Mouse (Mus musculus): ENCODE data around the gene Nrsn2. TPM values are rescaled to one million over a fixed set of nuclear protein-coding genes. Genes with fewer than 3 reads are reported as not detected.
A peak's percentile ranks its signal among the peaks of the same experiment; 100 is the strongest.
"Not testable (repeated sequence)": the region's sequence is repeated elsewhere in the genome, so short reads cannot be mapped to it uniquely, and the experiment has no call there.

Gene Nrsn2
- polyA plus RNA-seq, 1 experiment from 2014 or later: 1.7 TPM

DNA sequence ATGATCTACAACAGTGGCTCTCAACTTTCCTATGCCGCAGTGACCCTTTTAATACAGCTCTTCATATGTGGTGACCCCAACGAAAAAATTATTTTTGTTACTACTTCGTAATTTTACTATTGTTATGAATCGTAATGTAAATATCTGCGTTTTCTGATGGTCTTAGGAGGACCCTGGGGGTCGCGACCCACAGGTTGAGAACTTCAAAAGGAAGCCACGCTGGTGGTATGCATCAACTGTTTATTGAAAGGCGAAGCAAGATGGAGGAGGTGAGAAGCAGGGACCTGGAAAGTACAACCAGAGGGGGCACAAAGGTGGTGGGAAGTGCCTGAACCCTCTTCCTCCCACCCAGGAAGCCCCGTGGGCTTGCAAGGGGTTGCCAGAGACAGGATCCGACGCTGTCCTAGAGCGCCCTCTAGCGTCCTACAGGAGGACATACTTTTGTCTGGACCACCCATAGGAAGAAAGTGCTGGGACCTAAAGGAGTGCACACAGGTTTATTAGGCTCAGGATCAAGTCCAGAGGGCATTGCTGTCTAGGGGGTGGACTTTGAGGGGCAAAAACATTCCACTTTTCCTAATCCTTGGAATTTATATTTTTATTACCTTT, 7.8 kb downstream of the Nrsn2 start:
- no peak overlapping the region for H3K27ac ChIP-seq (ENCODE audit: low read depth, low read length)
- no peaks in the 10 kb centered on the region; the same call in 1 of the 2 replicates for H3K27me3 ChIP-seq (ENCODE audit: control insufficient read depth, insufficient read depth, low read length)
- ATAC-seq (ENCODE audit: low FRiP score, low TSS enrichment): peak; percentile 41; the same call in 1 of the 2 replicates
- no peaks in the 10 kb centered on the region for H3K36me3 ChIP-seq (ENCODE audit: control insufficient read depth, insufficient read depth, low read length)
- H3K9me3 ChIP-seq (ENCODE audit: control insufficient read depth, low read length): no peaks in the 10 kb centered on the region
- no peak overlapping the region for H3K4me2 ChIP-seq (replicated peaks; ENCODE audit: low read depth, low read length)
- 30% methylated on average over 14 of the region's 14 CpGs for WGBS
- no peak overlapping the region for H3K9ac ChIP-seq (ENCODE audit: low read depth, low read length)
- 0 out of 2 replicates have a peak, but pooled peaks cover 3% of the 10 kb centered on the region for H3K4me1 ChIP-seq (ENCODE audit: control insufficient read depth, insufficient read depth, low read length)
- no peak overlapping the region for H3K4me3 ChIP-seq (ENCODE audit: low read length)

DNA sequence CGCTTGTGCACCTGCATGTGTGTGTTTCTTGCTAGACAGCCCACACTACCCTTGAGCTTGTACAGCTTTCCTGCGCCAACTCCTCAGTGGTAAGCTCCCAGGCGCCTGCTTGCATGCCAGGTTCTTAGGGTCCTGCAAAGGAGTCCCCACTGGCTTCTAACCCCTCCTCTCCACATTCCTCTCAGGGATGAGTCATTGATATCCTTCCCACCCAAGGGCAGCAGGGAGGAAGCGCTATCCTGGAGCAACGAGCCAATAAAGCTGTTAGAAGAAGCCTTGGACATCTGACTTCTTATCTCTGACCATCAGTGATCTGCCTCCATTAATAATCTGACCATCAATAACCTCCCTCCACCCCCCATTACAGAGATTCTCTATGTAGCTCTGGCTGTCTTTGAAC, 8.5 kb downstream of the Nrsn2 start:
- no peak overlapping the region for H3K9ac ChIP-seq (ENCODE audit: low read depth, low read length)
- no peak overlapping the region for H3K4me2 ChIP-seq (replicated peaks; ENCODE audit: low read depth, low read length)
- WGBS: 70% methylated on average over 5 of the region's 5 CpGs
- H3K9me3 ChIP-seq (ENCODE audit: control insufficient read depth, low read length): no peaks in the 10 kb centered on the region
- H3K4me1 ChIP-seq (ENCODE audit: control insufficient read depth, insufficient read depth, low read length): 0 out of 2 replicates have a peak, but pooled peaks cover 5% of the 10 kb centered on the region
- H3K36me3 ChIP-seq (ENCODE audit: control insufficient read depth, insufficient read depth, low read length): no peaks in the 10 kb centered on the region
- ATAC-seq (ENCODE audit: low FRiP score, low TSS enrichment): no peak
- no peaks in the 10 kb centered on the region; the same call in 1 of the 2 replicates for H3K27me3 ChIP-seq (ENCODE audit: control insufficient read depth, insufficient read depth, low read length)
- H3K27ac ChIP-seq (ENCODE audit: low read depth, low read length): no peak overlapping the region
- H3K4me3 ChIP-seq (ENCODE audit: low read length): no peak overlapping the region

DNA sequence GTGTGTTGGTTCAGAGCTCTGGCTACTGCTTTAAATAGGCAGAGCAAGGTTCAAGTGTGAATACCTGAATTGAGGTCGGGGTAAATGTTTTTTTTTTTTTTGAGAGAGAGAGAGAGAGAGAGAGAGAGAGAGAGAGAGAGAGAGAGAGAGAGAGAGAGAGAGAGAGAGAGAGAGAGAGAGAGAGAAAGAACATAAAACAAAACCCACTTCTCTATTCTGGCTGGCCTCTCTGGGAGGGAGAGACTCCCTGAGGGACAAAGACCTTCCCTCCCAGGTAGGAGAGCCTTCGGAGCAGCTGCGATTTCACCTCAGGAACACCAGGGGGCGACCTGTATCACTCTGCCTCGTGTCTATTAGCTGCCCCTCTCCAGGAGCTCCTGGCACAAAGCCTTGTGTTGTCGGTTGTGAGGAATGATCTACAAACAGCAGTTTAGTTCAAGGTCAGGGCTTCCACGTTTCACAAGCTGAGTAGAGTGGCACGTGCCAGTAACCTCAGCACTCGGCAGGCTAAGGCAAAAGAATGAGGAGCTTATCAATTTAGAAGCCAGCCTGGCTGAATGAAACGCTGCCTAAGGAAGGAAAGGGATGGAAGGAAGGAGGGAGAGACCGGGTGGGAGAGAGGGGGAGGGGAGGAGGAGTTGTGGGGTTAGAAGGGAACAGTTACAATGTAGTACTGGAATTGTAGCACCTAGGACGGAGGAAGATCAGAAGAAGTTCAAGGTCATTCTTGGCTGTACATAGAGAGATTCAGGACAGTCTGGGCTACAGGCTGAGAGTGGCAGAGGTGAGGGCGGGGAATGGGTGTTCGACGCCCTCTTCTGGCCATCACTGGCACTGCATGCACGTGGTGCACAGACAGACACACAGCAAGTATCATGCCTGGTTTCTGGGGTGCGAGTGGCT, 12.9 kb downstream of the Nrsn2 start:
- peak overlapping the region; percentile 17; the same call in 1 of the 2 replicates for H3K27ac ChIP-seq (ENCODE audit: low read depth, low read length)
- H3K4me2 ChIP-seq (replicated peaks; ENCODE audit: low read depth, low read length): peak overlapping the region; percentile 37
- 11% methylated on average over 17 of the region's 17 CpGs for whole genome bisulfite sequencing
- H3K27me3 ChIP-seq (ENCODE audit: control insufficient read depth, insufficient read depth, low read length): no peaks in the 10 kb centered on the region
- peaks cover 8% of the 10 kb centered on the region; the same call in 1 of the 2 replicates for H3K4me1 ChIP-seq (ENCODE audit: control insufficient read depth, insufficient read depth, low read length)
- H3K36me3 ChIP-seq (ENCODE audit: control insufficient read depth, insufficient read depth, low read length): no peaks in the 10 kb centered on the region
- no peaks in the 10 kb centered on the region for H3K9me3 ChIP-seq (ENCODE audit: control insufficient read depth, low read length)
- 0 out of 2 replicates have a peak overlapping the region, but pooled peaks have one; percentile 6 for H3K4me3 ChIP-seq (ENCODE audit: low read length)
- ATAC-seq (ENCODE audit: low FRiP score, low TSS enrichment): peak; percentile 75
- H3K9ac ChIP-seq (ENCODE audit: low read depth, low read length): no peak overlapping the region

DNA sequence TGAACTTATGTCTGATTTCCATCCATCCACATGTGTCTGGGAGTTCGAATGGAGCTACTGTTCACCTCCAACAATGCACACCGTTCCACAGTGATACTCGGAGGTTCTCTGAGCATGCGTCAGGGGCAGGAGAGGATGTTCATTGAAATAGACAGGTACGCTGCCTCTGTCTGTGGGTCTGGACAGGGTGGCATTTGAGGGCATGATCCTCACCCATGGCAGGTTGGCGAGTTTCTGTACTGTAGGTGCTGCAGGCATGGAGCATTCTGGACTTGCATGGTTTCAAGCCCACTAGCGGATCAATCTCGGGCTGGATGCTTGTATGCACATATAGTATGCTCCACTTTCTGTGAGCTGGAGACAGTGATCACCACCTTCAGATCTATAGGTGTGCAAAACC, 15.2 kb downstream of the Nrsn2 start:
- Histone ChIP-seq H3K36me3 (ENCODE audit: control insufficient read depth, insufficient read depth, low read length) (no peaks in the 10 kb centered on the region), H3K9ac (ENCODE audit: low read depth, low read length) (no peak overlapping the region), H3K27ac (ENCODE audit: low read depth, low read length) (no peak overlapping the region), H3K4me1 (ENCODE audit: control insufficient read depth, insufficient read depth, low read length) (peaks cover 8% of the 10 kb centered on the region; the same call in 1 of the 2 replicates), H3K4me3 (ENCODE audit: low read length) (no peak overlapping the region), H3K27me3 (ENCODE audit: control insufficient read depth, insufficient read depth, low read length) (no peaks in the 10 kb centered on the region), H3K9me3 (ENCODE audit: control insufficient read depth, low read length) (no peaks in the 10 kb centered on the region), H3K4me2 (replicated peaks; ENCODE audit: low read depth, low read length) (no peak overlapping the region)
- 92% methylated on average over 8 of the region's 8 CpGs for WGBS
- ATAC-seq (ENCODE audit: low FRiP score, low TSS enrichment): no peak

DNA sequence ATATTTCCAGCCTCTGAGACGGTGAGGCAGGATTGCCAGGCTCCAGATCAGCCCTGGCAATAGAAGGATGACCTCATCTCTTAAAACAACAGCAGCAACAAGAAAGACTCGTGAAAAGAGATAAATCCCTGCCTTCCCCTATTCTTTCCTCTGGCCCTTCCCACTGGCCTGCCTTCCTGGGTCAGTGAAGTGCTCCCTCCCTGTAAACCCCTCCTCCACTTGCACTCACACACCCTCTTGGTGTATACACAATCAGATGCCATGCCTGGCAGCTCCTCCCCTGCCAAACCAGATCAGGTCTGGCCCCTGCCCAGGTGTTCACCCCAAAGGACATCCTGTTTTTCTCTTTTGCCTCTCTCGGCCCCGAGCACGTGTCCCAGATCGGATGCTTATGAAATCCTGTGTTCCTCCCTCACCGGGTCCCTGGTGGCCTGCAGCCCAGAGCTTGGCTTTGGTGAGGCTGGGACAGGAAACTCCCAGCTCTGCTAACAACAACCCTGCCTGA, 16.1 kb downstream of the Nrsn2 start:
- Histone ChIP-seq H3K27ac (ENCODE audit: low read depth, low read length) (no peak overlapping the region), H3K27me3 (ENCODE audit: control insufficient read depth, insufficient read depth, low read length) (no peaks in the 10 kb centered on the region), H3K4me2 (replicated peaks; ENCODE audit: low read depth, low read length) (no peak overlapping the region), H3K9me3 (ENCODE audit: control insufficient read depth, low read length) (no peaks in the 10 kb centered on the region), H3K36me3 (ENCODE audit: control insufficient read depth, insufficient read depth, low read length) (no peaks in the 10 kb centered on the region), H3K4me1 (ENCODE audit: control insufficient read depth, insufficient read depth, low read length) (peaks cover 8% of the 10 kb centered on the region; the same call in 1 of the 2 replicates), H3K4me3 (ENCODE audit: low read length) (no peak overlapping the region), H3K9ac (ENCODE audit: low read depth, low read length) (no peak overlapping the region)
- WGBS: 48% methylated on average over 7 of the region's 7 CpGs
- no peak for ATAC-seq (ENCODE audit: low FRiP score, low TSS enrichment)

DNA sequence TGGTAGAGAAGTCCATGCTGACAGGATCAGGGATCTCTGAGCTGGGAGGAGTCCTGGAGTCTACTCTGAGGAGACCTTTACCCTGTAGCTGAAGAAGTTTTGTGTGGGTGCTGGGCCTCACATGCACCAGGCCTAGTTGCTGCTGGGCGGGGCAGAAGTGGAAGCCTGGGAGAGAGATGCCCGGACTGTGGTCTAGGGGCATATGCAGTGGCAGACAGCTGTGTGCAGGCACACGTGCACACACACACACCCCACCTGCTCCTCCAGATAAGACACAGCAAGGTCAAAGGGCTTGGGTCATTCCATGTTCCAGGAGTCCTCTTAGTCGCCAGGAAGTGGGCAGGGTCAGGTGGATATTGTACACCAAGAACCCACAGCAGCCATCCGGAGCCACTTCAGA, 16.8 kb downstream of the Nrsn2 start:
- no peak for ATAC-seq (ENCODE audit: low FRiP score, low TSS enrichment)
- Histone ChIP-seq H3K27me3 (ENCODE audit: control insufficient read depth, insufficient read depth, low read length) (no peaks in the 10 kb centered on the region), H3K9ac (ENCODE audit: low read depth, low read length) (no peak overlapping the region), H3K4me2 (replicated peaks; ENCODE audit: low read depth, low read length) (no peak overlapping the region), H3K4me1 (ENCODE audit: control insufficient read depth, insufficient read depth, low read length) (peaks cover 8% of the 10 kb centered on the region; the same call in 1 of the 2 replicates), H3K4me3 (ENCODE audit: low read length) (no peak overlapping the region), H3K36me3 (ENCODE audit: control insufficient read depth, insufficient read depth, low read length) (no peaks in the 10 kb centered on the region), H3K27ac (ENCODE audit: low read depth, low read length) (no peak overlapping the region), H3K9me3 (ENCODE audit: control insufficient read depth, low read length) (no peaks in the 10 kb centered on the region)
- WGBS: 50% methylated on average over 5 of the region's 5 CpGs

DNA sequence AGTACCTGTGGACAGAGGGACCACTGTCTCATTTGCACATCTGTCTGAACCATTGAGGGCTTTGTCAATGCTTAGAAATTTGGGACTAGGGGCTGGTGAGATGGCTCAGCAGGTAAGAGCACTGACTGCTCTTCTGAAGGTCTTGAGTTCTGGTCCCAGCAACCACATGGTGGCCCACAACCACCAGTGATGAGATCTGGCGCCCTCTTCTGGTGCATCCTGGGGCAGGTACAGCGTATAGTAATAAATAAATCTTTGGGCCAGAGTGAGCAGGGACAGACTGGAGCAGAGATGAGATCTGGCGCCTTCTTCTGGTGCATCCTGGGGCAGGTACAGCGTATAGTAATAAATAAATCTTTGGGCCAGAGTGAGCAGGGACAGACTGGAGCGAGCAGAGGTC, 17.5 kb downstream of the Nrsn2 start:
- H3K9me3 ChIP-seq (ENCODE audit: control insufficient read depth, low read length); H3K36me3 ChIP-seq (ENCODE audit: control insufficient read depth, insufficient read depth, low read length); H3K27ac ChIP-seq (ENCODE audit: low read depth, low read length); H3K4me2 ChIP-seq (replicated peaks; ENCODE audit: low read depth, low read length); H3K9ac ChIP-seq (ENCODE audit: low read depth, low read length); H3K4me1 ChIP-seq (ENCODE audit: control insufficient read depth, insufficient read depth, low read length); H3K27me3 ChIP-seq (ENCODE audit: control insufficient read depth, insufficient read depth, low read length); H3K4me3 ChIP-seq (ENCODE audit: low read length); ATAC-seq (ENCODE audit: low FRiP score, low TSS enrichment): not testable (repeated sequence)
- 76% methylated on average over 5 of the region's 5 CpGs for WGBS

DNA sequence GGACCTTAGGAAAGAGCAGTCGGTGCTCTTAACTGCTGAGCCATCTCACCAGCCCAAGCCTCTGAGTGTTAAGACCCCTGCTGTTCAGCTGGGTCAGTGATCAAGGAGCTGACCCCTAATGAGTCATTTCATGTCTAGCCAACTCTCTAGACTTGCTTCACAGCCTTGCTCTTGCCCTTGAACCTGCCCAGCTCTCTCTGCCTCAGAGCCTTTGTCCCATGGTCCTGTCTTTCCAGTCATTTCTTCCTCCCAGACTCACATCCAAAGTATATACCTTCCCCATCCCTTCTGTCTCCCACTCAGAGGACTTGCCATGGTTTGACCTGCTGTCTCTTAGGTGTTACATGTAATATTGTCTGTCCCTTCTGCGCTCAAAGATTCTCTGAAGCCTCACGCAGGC, 19.2 kb downstream of the Nrsn2 start:
- H3K4me3 ChIP-seq (ENCODE audit: low read length): no peak overlapping the region
- H3K9me3 ChIP-seq (ENCODE audit: control insufficient read depth, low read length): no peaks in the 10 kb centered on the region
- no peak for ATAC-seq (ENCODE audit: low FRiP score, low TSS enrichment)
- no peak overlapping the region for H3K4me2 ChIP-seq (replicated peaks; ENCODE audit: low read depth, low read length)
- no peaks in the 10 kb centered on the region for H3K36me3 ChIP-seq (ENCODE audit: control insufficient read depth, insufficient read depth, low read length)
- WGBS: 85% methylated on average over 3 of the region's 3 CpGs
- no peaks in the 10 kb centered on the region for H3K27me3 ChIP-seq (ENCODE audit: control insufficient read depth, insufficient read depth, low read length)
- peaks cover 3% of the 10 kb centered on the region; the same call in 1 of the 2 replicates for H3K4me1 ChIP-seq (ENCODE audit: control insufficient read depth, insufficient read depth, low read length)
- H3K9ac ChIP-seq (ENCODE audit: low read depth, low read length): no peak overlapping the region
- H3K27ac ChIP-seq (ENCODE audit: low read depth, low read length): no peak overlapping the region
